Mouse (Mus musculus) large intestine, adult 2 months (tissue): ENCODE data around the gene Atp5mpl. TPM values are rescaled to one million over a fixed set of nuclear protein-coding genes. Genes with fewer than 3 reads are reported as not detected.
"Not testable (repeated sequence)": the region's sequence is repeated elsewhere in the genome, so short reads cannot be mapped to it uniquely, and the experiment has no call there.

Experiments used
- DNase-seq: peaks from one replicate; pipeline ENCODE4 v3.0.0-alpha.2; 2012; ENCODE audit warnings: low read depth, low spot score
- WGBS: fragments of 180-500 bp; shearing (Covaris S2); methylation state at CpG from one replicate; pipeline ENCODE4 v1.1.7; 2018; 5-methylcytosine and 5-hydroxymethylcytosine counted together
- polyA plus RNA-seq: library from polyadenylated mRNA; depleted of rRNA; stranded (reverse); fragments of >200 nt; gene quantifications from 2 replicates; pipeline ENCODE4 v1.2.3, GENCODE M21; 2012

Gene Atp5mpl
- polyA plus RNA-seq, 1 experiment, result 121 TPM

DNA sequence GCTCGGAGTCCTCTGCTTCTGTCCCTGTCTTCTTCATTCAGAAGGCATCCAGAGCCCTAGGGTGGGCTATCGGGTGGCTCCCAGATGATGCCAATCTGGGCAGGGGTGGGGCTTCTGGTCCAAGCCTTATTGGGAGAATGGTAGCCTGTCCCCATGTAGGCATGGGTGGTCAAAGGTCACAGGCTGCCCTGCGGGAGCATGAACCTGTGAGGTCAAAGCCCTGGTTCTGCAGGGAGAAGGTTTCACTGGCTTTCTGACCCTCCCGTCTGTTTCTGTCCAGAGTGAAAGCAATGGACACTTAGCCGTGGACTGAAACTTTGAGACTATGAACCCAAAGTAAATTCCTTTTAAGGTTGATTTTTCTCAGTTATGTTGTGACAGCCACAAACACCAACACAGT, 10.6 kb downstream of the Atp5mpl start:
- DNase-seq, result no peak
- 74% methylated on average over 5 of the region's 5 CpGs for WGBS

DNA sequence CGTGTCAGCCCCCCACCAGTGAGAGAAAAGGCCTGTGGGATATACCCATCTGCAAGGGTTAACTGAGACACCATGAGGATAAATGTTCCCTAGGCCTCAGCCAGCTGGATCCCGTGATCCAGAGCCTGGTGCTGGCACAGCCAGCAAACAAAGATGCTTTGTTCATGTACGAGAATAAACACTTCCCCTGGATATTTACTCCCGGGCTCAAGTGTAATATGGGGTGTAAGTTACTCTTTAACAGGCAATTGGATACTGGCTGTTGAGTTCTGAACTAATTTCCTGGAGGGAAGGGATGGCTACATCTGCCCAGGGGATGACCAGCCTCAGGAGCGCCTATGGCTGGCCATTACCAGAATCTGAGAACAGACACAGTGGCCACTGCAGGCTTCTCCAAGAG, 15.1 kb downstream of the Atp5mpl start:
- DNase-seq, result no peak
- 14% methylated on average over 5 of the region's 5 CpGs for WGBS

DNA sequence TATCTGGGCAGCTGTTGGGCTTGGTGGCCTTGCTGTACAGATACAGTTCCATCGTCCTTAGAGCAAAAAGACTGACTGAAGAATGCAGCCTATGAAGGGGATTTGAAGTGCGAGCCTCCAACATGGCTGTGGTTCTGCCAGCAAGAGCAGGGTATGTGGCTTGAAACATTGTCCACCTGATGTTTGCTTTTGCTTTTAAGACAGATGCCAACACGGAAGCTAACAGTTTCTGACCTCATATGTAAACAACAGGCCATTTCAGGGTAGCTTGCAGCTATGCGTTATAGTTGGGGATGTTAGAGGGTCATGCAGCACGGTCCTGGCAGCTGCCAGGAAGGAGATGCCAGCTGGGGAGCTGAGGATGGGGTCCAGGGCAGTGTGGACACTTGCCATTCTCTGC, 16.3 kb downstream of the Atp5mpl start:
- WGBS, result 24% methylated on average over 5 of the region's 5 CpGs
- DNase-seq, result no peak

DNA sequence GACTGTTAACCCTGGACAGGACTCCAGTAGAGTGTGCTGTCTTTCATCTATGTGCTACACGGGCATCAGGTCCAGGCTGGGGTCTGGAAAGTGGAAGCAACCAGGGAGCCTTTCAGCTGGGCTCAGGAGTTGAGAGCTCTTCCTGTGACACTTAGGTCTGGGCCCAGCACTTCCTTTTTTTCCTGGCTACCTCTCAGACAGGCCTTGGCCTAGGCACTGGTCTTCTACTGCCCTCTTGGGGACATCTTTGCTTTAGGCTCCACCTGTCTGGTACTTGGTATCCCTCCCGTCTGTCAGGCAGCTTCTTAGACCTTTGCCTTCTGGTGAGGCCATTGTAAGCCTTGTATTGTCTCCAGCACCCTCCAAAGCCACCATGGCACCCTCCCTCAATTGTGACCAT, 20.1 kb downstream of the Atp5mpl start:
- WGBS, result 23% methylated on average over 2 of the region's 2 CpGs
- no peak for DNase-seq

DNA sequence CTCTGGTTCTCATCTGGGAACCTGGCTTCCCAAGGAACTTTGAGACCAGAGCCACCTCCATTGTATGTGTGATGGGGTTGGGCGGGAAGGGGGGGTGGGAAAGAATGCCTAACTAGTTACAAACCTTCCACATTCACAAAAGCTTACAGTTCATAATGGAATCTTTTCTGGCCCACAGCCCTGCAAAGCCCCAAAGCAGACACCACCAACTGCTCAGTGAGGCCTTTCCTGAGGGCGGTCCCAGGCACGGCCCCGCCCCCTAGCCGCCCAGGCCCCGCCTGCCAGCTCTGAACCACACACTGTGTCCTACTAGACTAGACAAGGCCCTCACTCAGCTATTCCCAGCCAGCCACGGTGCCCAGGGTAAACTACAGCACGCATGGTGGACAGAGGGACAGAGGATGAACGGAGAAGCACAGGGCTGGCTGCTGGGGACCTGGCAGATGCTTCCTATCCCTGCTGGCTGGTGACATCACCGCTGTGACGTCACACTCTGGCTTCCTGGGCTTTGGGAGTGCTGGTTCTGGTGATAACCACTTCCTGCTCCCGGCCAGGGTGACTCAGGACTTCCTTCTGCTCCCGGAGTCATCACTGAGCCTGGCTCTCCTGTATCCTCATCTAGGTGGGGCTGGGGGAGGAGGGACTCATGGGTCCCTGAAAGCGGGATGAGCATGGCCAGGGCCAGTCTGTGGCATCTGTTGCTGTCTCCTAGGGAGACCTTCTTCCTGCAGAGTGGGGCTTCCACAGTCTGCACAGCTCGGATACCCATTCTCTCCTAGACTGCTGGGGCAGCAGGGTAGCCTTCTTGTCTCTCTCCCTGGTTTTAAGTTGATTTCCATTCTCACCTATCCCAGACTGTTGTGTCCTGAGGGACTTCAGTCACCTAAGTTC, 20.8 kb downstream of the Atp5mpl start:
- WGBS, result 42% methylated on average over 8 of the region's 15 CpGs
- not testable (repeated sequence) for DNase-seq

DNA sequence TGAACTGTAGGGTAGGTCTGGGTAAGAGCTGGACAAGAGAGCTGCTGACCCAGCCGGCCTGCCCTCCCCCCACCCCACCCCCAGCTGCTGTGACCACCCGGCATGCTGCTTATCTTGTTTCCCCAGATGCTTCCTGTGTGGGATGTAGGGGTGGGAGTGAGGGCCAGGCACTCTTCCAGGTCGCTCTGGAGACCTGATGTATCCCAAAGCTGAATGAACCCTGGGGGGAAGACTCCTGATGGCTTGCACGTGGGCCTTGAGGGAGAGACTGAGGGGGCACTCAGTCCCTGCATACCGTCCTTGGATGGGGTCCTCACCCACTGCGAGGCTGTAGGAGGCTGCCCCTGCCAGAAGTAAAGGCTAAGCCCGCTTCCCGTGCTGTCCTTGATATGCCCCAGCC, 21.7 kb downstream of the Atp5mpl start:
- WGBS, result 54% methylated on average over 8 of the region's 8 CpGs
- no peak for DNase-seq

DNA sequence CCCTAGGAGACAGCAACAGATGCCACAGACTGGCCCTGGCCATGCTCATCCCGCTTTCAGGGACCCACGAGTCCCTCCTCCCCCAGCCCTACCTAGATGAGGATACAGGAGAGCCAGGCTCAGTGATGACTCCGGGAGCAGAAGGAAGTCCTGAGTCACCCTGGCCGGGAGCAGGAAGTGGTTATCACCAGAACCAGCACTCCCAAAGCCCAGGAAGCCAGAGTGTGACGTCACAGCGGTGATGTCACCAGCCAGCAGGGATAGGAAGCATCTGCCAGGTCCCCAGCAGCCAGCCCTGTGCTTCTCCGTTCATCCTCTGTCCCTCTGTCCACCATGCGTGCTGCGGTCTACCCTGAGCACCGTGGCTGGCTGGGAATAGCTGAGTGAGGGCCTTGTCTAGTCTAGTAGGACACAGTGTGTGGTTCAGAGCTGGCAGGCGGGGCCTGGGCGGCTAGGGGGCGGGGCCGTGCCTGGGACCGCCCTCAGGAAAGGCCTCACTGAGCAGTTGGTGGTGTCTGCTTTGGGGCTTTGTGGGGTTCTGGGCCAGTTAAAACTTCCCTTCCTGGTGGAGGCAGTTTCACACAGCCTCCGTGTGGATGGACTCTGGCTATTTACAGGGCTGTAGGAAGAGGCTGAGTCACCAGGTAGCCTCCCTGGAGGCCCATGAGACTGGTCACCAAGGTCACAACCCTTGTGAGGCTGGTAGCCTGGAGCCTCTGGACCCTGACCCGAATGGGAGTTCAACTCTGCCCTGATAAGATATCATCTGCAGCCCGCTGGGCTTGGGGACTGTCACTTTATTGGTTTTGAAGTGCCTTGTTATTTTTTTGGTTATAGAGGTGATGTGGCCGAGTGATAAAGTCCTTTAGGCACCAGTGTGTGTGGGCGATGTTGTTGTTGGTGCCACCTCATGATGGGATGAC, 22.5 kb downstream of the Atp5mpl start:
- not testable (repeated sequence) for DNase-seq
- WGBS, result 20% methylated on average over 17 of the region's 20 CpGs

DNA sequence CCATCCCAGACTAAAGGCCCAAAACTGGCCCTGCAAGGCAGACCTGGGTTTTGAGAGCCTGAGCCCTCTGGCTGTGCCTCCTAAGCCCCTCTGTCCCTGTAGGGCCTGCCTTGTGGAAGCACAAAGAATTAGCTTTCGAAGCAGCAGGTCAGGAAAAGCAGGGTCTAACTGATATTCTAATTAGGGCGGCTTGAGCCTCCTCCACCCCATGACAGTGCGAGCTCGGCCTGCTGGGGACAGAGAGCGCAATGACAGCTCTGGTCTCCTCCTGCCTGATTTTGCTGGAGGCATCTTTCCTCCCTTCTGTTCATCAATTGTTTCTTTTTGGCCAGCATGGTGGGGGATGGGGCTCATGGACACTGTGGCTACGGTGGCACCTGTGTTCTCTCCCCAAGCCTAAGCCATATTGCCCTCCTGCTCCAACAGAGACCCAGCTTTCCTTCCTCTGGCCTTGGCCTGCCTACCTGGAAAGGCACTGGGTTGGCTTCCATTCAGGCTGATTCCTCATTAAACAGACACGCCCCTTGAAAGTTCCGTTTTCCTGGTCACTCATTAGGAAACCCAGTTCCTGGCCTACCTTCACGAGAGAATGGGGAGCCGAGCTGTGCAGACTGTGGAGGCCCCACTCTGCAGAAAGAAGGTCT, 23.2 kb downstream of the Atp5mpl start:
- no peak for DNase-seq
- WGBS, result 40% methylated on average over 10 of the region's 10 CpGs

DNA sequence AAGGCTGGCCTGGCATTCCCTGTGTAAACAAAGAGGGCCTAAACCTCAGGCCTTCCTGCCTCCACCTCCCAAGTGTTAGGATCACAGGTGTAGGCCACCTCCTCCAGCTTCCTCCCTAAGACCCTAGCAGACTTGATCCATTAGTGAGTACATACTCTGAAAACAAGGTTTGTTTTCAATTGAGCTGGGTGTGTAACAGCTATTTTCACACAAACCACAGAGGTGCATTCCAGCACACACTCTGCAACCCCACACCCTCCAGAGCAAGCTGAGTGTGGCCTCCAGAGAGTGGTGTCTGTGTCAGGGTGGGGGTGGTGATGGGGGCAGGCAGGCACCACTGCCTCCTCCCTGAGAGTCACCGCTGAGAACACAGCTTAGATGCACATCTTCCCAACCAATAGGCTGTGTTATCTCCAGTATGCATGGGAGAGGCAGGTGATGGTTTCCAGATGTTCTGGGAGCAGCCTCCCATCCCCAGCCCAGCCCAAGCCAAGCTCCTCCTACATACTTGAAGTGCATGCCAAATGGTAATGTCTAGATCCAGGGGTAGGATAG, 28.1 kb downstream of the Atp5mpl start:
- WGBS, result 17% methylated on average over 1 of the region's 1 CpGs

DNA sequence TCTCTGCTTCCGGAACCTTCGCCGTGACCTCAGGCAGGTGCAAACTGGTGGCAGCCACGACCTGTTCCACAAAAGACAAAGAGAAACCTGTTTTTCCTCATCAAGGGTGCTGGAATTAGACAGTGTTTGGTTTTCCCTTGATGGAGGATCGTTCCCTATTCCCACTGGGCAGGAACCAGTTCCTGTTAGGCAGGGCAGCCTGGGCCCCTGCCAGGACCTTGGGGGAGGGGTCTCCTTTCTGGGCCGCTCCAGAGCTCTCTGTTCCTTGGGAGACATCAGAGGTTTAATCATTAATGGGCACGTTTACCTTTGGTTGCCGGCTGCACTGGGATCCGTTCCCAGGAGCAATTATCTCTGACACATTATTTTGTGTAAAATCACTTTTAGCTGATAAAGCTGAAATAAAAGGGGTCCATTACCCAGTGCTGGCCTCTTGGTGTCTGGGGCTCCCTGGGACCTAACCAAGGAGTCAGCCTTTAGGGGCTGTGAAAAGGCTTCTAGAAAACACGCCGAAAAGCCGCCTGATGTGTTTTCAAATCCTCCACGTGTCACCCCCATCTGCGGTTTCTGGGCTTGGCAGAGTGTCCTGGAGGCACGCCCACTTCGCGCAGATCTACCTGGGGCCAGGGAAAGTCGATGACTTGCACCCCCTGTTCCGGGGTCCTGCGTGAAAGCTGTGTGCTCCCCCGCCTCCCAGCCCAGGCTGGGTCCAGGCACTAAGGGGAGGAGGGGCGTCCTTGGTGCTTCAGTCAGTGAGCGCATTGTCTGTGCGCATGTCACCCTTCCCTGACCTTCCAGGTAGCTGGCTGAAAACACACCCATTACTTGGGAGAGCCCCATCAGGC, 29.8 kb downstream of the Atp5mpl start:
- 23% methylated on average over 24 of the region's 24 CpGs for WGBS
- no peak for DNase-seq

More for the DNA sequence above, 28.1 kb downstream of the Atp5mpl start:
- DNase-seq, result no peak

DNA sequence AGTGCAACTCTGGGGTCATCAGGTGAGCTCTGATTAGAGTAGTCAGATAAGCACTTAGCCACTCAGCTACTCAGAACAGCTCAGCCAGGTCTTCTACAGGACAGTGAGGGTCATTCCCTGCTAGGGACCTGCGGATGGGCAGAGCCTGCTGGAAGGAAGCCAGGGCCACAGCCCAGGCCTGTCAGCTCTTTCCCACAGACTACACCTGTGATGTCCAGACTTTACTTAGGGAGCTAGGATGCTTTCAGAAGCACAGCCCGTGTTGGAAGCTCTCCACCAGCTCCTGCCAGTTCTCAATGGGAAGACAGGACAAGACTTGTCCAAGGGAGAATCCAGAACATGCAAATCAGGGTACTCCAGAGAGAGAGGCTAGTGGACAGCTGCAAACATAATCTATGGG, 32.8 kb downstream of the Atp5mpl start:
- WGBS, result 24% methylated on average over 2 of the region's 2 CpGs
- DNase-seq, result no peak

DNA sequence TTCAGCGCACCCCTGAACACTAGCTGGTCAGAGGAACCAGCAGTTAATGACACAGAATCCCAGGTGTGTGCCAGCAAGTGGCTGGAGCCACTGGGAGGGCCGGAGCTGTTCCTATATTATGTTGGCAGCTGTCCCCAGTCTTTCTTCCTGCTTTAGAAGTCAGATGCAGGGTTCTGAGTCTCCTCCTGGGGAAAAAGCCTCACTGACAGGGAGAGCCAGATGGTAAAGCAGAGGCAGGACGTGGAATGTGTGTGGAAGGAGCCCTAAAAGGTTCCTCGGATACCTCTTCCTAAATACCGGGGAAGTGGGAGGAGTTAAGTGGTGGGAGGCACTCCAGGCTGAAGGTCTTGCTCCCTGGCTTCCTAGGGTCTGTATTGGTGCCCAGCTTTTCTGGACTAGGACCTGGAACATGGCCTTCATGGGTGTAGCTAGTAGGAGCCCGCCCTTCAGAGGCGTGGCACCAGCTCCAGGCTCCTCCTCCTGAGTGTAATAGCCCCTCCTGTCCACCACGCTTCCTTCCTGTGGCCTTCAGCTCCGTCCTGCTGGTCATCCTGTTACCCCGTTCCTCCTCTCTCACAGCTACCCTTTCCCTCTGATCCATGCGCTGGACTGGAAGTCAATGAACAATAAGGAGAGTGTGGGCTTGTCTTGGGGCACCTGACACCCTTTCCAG, 33.6 kb downstream of the Atp5mpl start:
- 18% methylated on average over 11 of the region's 11 CpGs for WGBS
- no peak for DNase-seq

DNA sequence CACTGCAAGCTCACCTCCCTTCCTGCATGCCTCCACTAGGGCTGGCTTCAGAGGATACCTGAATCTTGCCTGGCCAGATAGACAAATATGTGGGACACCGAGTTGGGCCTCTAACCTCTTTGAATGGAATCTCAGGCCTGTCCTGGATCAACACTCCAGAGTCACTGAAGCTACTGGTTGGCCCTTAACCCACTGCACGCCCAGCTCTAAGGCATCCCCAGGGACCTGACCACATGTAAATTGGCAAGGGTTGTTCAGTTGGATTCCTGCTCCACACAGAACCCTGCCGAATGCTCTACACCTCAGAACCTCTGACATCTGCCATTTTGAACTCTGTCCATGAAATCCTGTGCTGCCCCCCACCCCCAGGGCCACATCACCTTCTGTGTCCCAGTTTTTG, 34.3 kb downstream of the Atp5mpl start:
- WGBS, result 37% methylated on average over 3 of the region's 3 CpGs
- DNase-seq, result no peak

DNA sequence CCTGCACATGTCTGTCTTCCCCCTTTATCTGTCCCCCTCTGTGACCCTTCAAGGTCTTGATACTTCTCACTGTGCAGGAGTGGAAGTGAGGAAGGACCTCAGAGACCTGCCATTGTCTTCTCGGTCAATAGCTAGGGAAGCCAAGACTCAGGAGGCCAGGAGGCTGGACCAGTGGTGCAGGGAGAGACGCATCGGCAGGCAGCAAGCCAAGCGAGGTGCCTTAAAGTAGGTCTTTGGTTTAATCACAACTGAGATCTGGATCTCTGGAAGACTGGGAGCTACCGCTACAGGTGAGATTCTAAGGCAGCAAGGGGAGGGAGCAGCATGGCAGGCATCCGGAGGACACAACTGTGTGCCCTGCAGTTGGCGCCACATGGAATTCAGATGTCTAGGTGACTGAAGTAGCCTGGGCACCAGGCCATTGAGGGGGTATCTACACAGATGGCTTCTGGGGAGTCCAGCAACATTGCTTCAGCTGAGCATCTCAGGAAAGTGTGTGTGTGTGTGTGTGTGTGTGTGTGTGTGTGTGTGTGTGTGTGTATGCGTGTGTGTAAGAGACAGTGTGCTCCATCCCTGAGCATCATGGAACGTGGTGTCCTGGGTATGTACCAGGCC, 35.3 kb downstream of the Atp5mpl start:
- 94% methylated on average over 9 of the region's 9 CpGs for WGBS
- DNase-seq, result no peak

DNA sequence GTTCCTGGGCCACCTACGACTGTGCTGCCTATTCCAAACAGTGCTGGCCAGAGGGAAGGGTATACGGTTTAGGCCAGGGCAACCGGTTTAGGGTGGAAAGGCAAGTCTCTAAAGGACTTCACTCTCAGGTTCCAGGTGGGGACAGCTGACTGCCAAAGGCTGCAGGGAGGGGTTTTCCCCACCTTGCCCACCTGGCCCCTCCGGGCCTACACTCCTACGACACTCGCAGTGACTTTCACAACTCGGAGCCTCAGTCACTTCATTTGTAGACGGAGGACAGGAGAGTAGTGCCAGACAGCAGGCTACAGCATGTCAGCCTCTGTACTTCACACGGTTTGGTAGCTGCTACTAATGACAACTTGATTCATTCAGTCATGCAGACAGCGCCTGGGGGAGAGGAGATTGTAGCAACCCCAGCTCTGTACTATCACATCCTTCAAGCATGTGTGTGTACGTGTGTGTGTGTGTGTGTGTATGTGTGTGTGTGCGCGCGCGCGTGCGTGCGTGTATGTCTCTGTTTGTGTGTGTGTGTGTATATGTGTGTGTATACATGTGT, 38.3 kb downstream of the Atp5mpl start:
- WGBS, result 86% methylated on average over 18 of the region's 18 CpGs
- no peak for DNase-seq

DNA sequence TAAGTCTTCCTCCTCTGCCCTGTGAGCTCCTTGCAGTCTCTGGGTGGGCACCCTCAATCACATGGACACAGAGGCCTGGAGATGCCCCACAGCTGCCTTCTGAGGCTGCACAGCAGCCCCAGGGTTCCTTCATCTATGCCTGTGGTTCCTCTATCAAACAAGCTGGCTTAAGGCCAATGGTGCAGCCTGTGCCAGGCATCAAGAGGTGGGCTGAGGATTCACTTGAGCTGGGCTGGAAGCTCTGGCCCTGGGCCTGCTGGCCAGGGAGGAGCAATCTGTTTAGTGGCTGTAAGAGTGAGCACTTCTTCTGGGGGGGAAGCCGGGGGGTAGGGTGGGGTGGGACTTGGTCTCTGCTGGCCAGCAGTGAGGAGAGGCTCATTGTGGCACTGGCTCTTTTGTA, 39.4 kb downstream of the Atp5mpl start:
- WGBS, result 58% methylated on average over 1 of the region's 1 CpGs
- no peak for DNase-seq

DNA sequence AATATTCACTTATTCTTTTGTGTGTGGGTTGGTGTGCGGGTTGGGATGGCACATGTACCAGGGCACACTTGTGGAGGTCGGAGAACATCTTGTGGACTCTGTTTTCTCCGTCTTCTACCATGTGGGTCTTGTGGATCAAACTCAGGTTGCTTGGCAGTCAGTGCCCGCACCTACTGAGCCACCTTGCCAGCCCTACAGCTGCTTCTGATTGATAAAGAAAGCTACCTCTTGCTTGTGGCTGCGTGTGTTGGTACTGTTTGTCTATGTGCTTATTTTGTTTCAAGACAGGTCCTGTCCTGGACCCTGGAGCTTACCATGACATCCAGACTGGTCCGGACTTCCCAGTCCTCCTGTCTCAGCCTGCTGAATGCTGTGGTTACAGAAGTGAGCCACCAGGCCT, 43.7 kb downstream of the Atp5mpl start:
- 92% methylated on average over 6 of the region's 6 CpGs for WGBS
- DNase-seq, result no peak

DNA sequence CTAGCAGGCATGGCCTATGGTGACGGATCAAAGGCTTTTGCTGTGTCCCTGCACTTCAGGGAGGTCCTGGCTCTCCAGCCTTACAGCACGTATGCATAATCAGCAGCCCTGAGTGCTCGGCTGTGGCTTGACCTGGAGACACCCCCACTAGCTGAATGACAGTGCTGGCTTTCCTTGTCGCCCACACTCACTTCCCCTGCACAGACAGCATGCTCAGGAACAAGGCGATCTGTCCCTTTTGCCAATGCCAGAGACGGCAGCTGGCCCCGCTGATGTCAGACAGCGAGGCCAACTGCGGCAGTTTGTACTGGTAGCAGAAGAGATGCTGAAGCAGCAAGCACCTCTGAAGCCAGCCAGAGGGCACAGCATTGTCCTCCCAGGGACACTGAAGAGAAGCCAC, 46.7 kb downstream of the Atp5mpl start:
- DNase-seq, result no peak
- WGBS, result 64% methylated on average over 9 of the region's 9 CpGs
